Mouse (Mus musculus) MEL (cell line): ENCODE measurements at regions not wholly inside any gene's neighbourhood (a gene's known extent, or its start where the extent isn't known, plus 50 kb on each side); places are given as distances from the start of the nearest gene placed in this dataset.

Experiments used
- DNase-seq: peaks from one replicate; pipeline ENCODE4 v3.0.0; 2011; ENCODE audit warnings: low read depth, low spot score
- H3K27ac ChIP-seq: 2 replicates; pipeline ENCODE4 v1.5.1; 2012; ENCODE audit warnings: low read depth, mild to moderate bottlenecking, control low read depth, low read length, moderate library complexity; ENCODE audit not compliant: control insufficient read depth
- H3K27me3 ChIP-seq, 2 experiments: fragments of 150-350 bp in 1 of 2; sonication (generic) in 1 of 2; 2 replicates each; pipeline ENCODE4 v1.6.1; 2012; ENCODE audit warnings: low read length in 2 of 2, mild to moderate bottlenecking in 2 of 2, improper control_type of control experiment in 1 of 2, moderate library complexity in 1 of 2; ENCODE audit not compliant: insufficient read depth in 2 of 2, control insufficient read depth in 1 of 2
- H3K36me3 ChIP-seq, 2 experiments: 2 replicates each; pipeline ENCODE4 v1.6.1; 2012 to 2014; ENCODE audit warnings: low read length in 2 of 2, improper control_type of control experiment in 1 of 2, inconsistent platforms in 1 of 2, mild to moderate bottlenecking in 1 of 2; ENCODE audit not compliant: insufficient read depth in 2 of 2, control insufficient read depth in 1 of 2
- H3K4me1 ChIP-seq, 2 experiments: fragments of 150-350 bp in 1 of 2; sonication (generic) in 1 of 2; 2 replicates each; pipeline ENCODE4 v1.6.1; 2012; ENCODE audit warnings: low read length in 2 of 2, improper control_type of control experiment in 1 of 2, mild to moderate bottlenecking in 1 of 2; ENCODE audit not compliant: insufficient read depth in 2 of 2, control insufficient read depth in 1 of 2
- H3K4me3 ChIP-seq, 2 experiments: fragments of 150-350 bp in 1 of 2; sonication (generic) in 1 of 2; 2 replicates each; pipeline ENCODE4 v1.5.1; 2012; ENCODE audit warnings: low read depth in 2 of 2, low read length in 2 of 2, mild to moderate bottlenecking in 2 of 2, moderate library complexity in 2 of 2, control low read depth in 1 of 2, improper control_type of control experiment in 1 of 2; ENCODE audit not compliant: control insufficient read depth in 1 of 2, insufficient read depth in 1 of 2
- H3K79me2 ChIP-seq: 2 replicates; pipeline ENCODE4 v1.6.1; 2012; ENCODE audit warnings: mild to moderate bottlenecking, low read length, moderate library complexity; ENCODE audit not compliant: control insufficient read depth, poor library complexity, insufficient read depth
- H3K9ac ChIP-seq: 2 replicates; pipeline ENCODE4 v1.6.1; 2012; ENCODE audit warnings: low read depth, mild to moderate bottlenecking, control low read depth, low read length, moderate library complexity; ENCODE audit not compliant: control insufficient read depth, poor library complexity, severe bottlenecking
- H3K9me3 ChIP-seq: fragments of 150-350 bp; sonication (generic); replicated peaks from 2 replicates; pipeline ENCODE4 v1.6.1; 2012; ENCODE audit warnings: mild to moderate bottlenecking, low read length, improper control_type of control experiment, moderate library complexity; ENCODE audit not compliant: insufficient read depth
- BHLHE40 ChIP-seq: IDR thresholded peaks from 2 replicates; pipeline ENCODE4 v1.6.1; 2012; ENCODE audit warnings: low read depth, mild to moderate bottlenecking, inconsistent platforms, low read length, improper control_type of control experiment, borderline replicate concordance
- CHD2 ChIP-seq: IDR thresholded peaks from 2 replicates; pipeline ENCODE4 v1.6.1; 2011; ENCODE audit warnings: low read length, improper control_type of control experiment
- ELF1 ChIP-seq: IDR thresholded peaks from 2 replicates; pipeline ENCODE4 v1.6.1; 2014; ENCODE audit warnings: low read depth, mild to moderate bottlenecking, inconsistent platforms, low read length, improper control_type of control experiment, moderate library complexity
- EP300 ChIP-seq, 2 experiments: IDR thresholded peaks; 2 replicates each; pipeline ENCODE4 v1.6.1; 2011; ENCODE audit warnings: improper control_type of control experiment in 2 of 2, low read length in 2 of 2, low read depth in 1 of 2, mild to moderate bottlenecking in 1 of 2
- GATA1 ChIP-seq: IDR thresholded peaks from 2 replicates; pipeline ENCODE4 v1.6.1; 2011; ENCODE audit warnings: low read depth, low read length, improper control_type of control experiment
- HCFC1 ChIP-seq: IDR thresholded peaks from 2 replicates; pipeline ENCODE4 v1.6.1; 2012; ENCODE audit warnings: low read depth, mild to moderate bottlenecking, inconsistent platforms, low read length, improper control_type of control experiment, moderate library complexity
- KAT2A ChIP-seq: conservative IDR thresholded peaks from 2 replicates; pipeline ENCODE4 v1.6.1; 2012; ENCODE audit warnings: low read depth, low read length, improper control_type of control experiment, inconsistent platforms
- MYB ChIP-seq: IDR thresholded peaks from 2 replicates; pipeline ENCODE4 v1.6.1; 2011; ENCODE audit warnings: mild to moderate bottlenecking, low read depth, low read length, improper control_type of control experiment
- MYC ChIP-seq: IDR thresholded peaks from 2 replicates; pipeline ENCODE4 v1.6.1; 2011; ENCODE audit warnings: low read depth, mild to moderate bottlenecking, low read length, improper control_type of control experiment, moderate library complexity
- NELFE ChIP-seq: IDR thresholded peaks from 2 replicates; pipeline ENCODE4 v1.6.1; 2011; ENCODE audit warnings: low read depth, low read length, improper control_type of control experiment
- NRF1 ChIP-seq: IDR thresholded peaks from 2 replicates; pipeline ENCODE4 v1.6.1; 2014; ENCODE audit warnings: low read depth, mild to moderate bottlenecking, inconsistent platforms, low read length, improper control_type of control experiment, moderate library complexity; ENCODE audit not compliant: poor library complexity, insufficient read depth, severe bottlenecking
- POLR2AphosphoS2 ChIP-seq: IDR thresholded peaks from 2 replicates; pipeline ENCODE4 v1.6.1; 2011; ENCODE audit warnings: low read length, improper control_type of control experiment
- POLR2AphosphoS5 ChIP-seq: IDR thresholded peaks from 2 replicates; pipeline ENCODE4 v1.6.1; 2012; ENCODE audit warnings: low read depth, borderline replicate concordance, mild to moderate bottlenecking, inconsistent platforms, low read length, moderate library complexity, mixed read lengths
- RCOR1 ChIP-seq: IDR thresholded peaks from 2 replicates; pipeline ENCODE4 v1.6.1; 2012; ENCODE audit warnings: low read depth, mild to moderate bottlenecking, inconsistent platforms, low read length, improper control_type of control experiment
- SMC3 ChIP-seq: IDR thresholded peaks from 2 replicates; pipeline ENCODE4 v1.6.1; 2011; ENCODE audit warnings: low read depth, low read length, improper control_type of control experiment
- TAL1 ChIP-seq: IDR thresholded peaks from 2 replicates; pipeline ENCODE4 v1.6.1; 2012; ENCODE audit warnings: mild to moderate bottlenecking, inconsistent platforms, low read length, moderate library complexity, mixed read lengths
- USF1 ChIP-seq: IDR thresholded peaks from 2 replicates; pipeline ENCODE4 v1.6.1; 2014; ENCODE audit warnings: low read depth, mild to moderate bottlenecking, inconsistent platforms, low read length, improper control_type of control experiment, moderate library complexity
- USF2 ChIP-seq, 2 experiments: IDR thresholded peaks; 2 replicates each; pipeline ENCODE4 v1.6.1; 2011 to 2012; ENCODE audit warnings: improper control_type of control experiment in 2 of 2, low read length in 2 of 2, borderline replicate concordance in 1 of 2, inconsistent platforms in 1 of 2, low read depth in 1 of 2, mild to moderate bottlenecking in 1 of 2; ENCODE audit not compliant: insufficient read depth in 1 of 2
- ZNF384 ChIP-seq: IDR thresholded peaks from 2 replicates; pipeline ENCODE4 v1.6.1; 2012; ENCODE audit warnings: low read depth, mild to moderate bottlenecking, inconsistent platforms, low read length, improper control_type of control experiment

DNA sequence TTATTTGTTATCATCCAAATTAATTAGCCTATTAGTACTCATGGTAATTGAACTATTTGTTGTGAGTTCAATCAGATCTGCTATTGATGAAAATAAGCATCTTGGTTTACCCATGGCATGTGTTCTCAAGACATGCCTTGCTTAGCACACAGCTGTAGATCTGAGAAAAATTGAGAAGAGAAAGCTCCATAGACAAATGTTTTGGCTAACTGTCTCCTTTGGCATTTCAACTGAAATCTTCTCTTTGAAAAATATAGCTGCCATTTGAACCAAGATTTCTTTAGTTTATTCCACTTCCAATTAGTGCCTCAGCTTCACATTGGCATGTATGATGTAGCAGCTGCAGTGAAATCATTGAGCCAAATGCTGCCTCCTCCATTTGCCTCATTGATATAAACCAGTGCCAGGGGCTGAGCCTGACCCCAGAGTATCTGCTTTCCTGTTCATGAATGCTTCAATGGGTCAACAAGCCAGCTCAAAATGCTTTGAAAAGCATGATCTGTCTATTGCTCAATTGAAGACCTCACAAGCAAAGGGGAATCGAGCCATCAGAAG is 126.1 kb upstream of the Pter start:
- H3K4me3 ChIP-seq, result no peak overlapping the region
- no peak overlapping the region for H3K27ac ChIP-seq
- no peaks in the 10 kb centered on the region for H3K36me3 ChIP-seq
- no peak overlapping the region for H3K9ac ChIP-seq
- H3K4me1 ChIP-seq, result no peaks in the 10 kb centered on the region
- no peaks in the 10 kb centered on the region for H3K79me2 ChIP-seq
- H3K27me3 ChIP-seq, result no peaks in the 10 kb centered on the region
- TF ChIP-seq KAT2A (no peak), EP300 (IDR thresholded peaks at IDR 0.05; ENCODE audit: low read depth in 1 of 2, low read length in 2 of 2) (no peak), MYC (no peak), ZNF384 (no peak), USF1 (no peak), SMC3 (no peak)
- H3K9me3 ChIP-seq, result no peaks in the 10 kb centered on the region
- no peak for DNase-seq

DNA sequence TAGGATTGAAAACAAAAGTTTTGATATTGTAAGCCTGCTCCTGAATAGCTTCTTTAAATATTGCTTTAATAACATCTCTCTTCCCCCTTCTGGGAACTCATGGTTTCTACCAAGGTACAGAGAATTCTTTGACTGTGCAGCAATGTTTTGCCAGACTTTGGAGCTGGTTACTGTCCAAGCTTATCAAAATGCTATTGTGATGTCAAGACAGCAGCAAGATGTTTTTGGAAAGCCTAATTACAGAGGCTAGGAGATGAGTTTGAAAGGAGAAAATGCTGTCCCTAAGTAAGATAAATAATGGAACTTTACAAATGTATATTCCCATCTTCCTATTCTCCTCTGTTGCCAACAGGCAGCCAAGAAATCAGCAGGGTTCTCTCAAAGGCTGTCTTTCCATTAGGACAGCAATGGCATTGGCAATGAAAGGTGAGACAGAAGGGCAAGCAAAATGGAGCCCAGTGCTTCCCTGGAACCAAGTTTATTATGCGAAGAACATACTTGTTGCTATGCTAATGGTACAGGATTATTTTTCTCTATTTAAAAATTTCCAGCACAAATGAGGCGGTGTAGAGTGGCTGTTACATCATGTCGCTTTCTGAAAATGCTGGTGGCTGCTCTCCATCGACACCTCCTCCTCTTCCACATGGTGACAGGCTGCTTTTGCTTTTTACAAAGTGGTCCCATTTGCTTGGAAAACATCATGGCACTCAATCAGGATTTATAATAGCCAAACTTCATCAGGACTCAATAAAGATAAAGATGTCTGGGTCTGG is 124.5 kb upstream of the Pter start:
- TF ChIP-seq SMC3, result no peak
- TF ChIP-seq RCOR1, result no peak
- TF ChIP-seq GATA1, result no peak
- no peak for TF ChIP-seq MYC
- no peak for TF ChIP-seq ZNF384
- no peak for TF ChIP-seq NRF1
- no peak for TF ChIP-seq MYB
- TF ChIP-seq ELF1, result no peak
- TF ChIP-seq CHD2, result no peak
- TF ChIP-seq POLR2AphosphoS5, result no peak
- no peak for TF ChIP-seq BHLHE40
- TF ChIP-seq POLR2AphosphoS2, result no peak
- TF ChIP-seq USF2 (IDR thresholded peaks at IDR 0.05; ENCODE audit: borderline replicate concordance in 1 of 2, insufficient read depth in 1 of 2, low read depth in 1 of 2, low read length in 2 of 2), result no peak
- no peak for TF ChIP-seq HCFC1
- TF ChIP-seq TAL1, result no peak
- no peak for TF ChIP-seq NELFE
- Histone ChIP-seq H3K79me2 (no peaks in the 10 kb centered on the region), H3K4me3 (no peak overlapping the region), H3K9me3 (no peaks in the 10 kb centered on the region), H3K27ac (no peak overlapping the region), H3K27me3 (no peaks in the 10 kb centered on the region), H3K36me3 (no peaks in the 10 kb centered on the region), H3K9ac (no peak overlapping the region), H3K4me1 (no peaks in the 10 kb centered on the region)
- no peak for DNase-seq
